Comparison of ENCODE assay signal across 23 mouse cellular contexts in the genomic region with DNA sequence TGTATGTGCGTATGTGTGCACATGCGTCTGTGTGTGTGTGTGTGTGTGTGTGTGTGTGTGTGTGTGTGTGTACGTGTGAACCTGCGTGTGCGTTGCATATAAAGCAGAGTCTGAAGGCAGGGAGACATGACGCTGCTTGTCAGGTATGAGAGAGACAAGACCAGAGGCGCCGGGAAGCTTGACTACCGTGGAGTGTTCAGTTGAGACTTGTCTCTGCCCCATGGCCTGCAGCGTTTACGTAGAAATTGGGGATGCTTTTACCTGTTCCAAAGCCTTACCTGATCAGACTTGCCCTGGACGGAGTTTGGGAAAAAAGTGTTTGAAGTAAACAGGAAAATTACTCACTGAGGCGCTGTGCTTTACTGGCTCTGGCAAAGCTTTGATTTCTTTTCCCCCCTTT.
DNase-seq lines count a peak whose midpoint lies in the region; ATAC-seq lines count a peak whose summit lies in the region.
"Had no signal": no experiment of that assay in that cellular context is flagged by ENCODE, and none has a peak within 500 bp of the region (broad histone marks: within the 10 kb centered on the region; RNA-seq: fewer than 3 reads in every experiment).

No protein-coding gene starts in this region.

- H3K36me3 ChIP-seq in embryonic facial prominence, embryonic 10.5 days (replicated peaks), result no peaks in the 10 kb centered on the region
- H3K36me3 ChIP-seq in embryonic facial prominence, embryonic 11.5 days (replicated peaks; ENCODE audit: control insufficient read depth, insufficient read depth, low read depth, low read length), result no peaks in the 10 kb centered on the region
- no peaks in the 10 kb centered on the region for H3K36me3 ChIP-seq in limb, embryonic 15.5 days
- H3K36me3 ChIP-seq in hindbrain, embryonic 11.5 days (ENCODE audit: control insufficient read depth, insufficient read depth, low read length), result no peaks in the 10 kb centered on the region
- H3K36me3 ChIP-seq: midbrain, embryonic 10.5 days; neural tube, embryonic 15.5 days had no signal

- 80% methylated on average over 13 of the region's 13 CpGs for WGBS in embryonic facial prominence, embryonic 10.5 days
- 90% methylated on average over 13 of the region's 13 CpGs for WGBS in embryonic facial prominence, embryonic 11.5 days
- WGBS in limb, embryonic 15.5 days, result 77% methylated on average over 13 of the region's 13 CpGs
- WGBS in hindbrain, embryonic 11.5 days, result 93% methylated on average over 13 of the region's 13 CpGs

- no peak for ATAC-seq in embryonic facial prominence, embryonic 11.5 days (replicated peaks; ENCODE audit: insufficient number of reproducible peaks, low FRiP score, low TSS enrichment, low read depth)
- no peak for ATAC-seq in limb, embryonic 15.5 days (ENCODE audit: insufficient number of reproducible peaks, low FRiP score, low TSS enrichment, low read depth)
- no peak for ATAC-seq in hindbrain, embryonic 11.5 days (ENCODE audit: low FRiP score)
- ATAC-seq: forebrain, embryonic 13.5 days; hindbrain, postnatal 0 days; intestine, embryonic 16.5 days; lung, postnatal 0 days had no signal

- H3K27ac ChIP-seq in embryonic facial prominence, embryonic 10.5 days (replicated peaks), result 0 out of 2 replicates have a peak overlapping the region, but pooled peaks have one; percentile 19
- H3K27ac ChIP-seq in embryonic facial prominence, embryonic 11.5 days (replicated peaks; ENCODE audit: low read depth, low read length), result no peak overlapping the region
- H3K27ac ChIP-seq in limb, embryonic 15.5 days, result peak overlapping the region; percentile 30
- H3K27ac ChIP-seq in hindbrain, embryonic 11.5 days (ENCODE audit: low read depth, low read length), result no peak overlapping the region
- H3K27ac ChIP-seq: forebrain, embryonic 13.5 days; gastrocnemius, adult 2 months; hindbrain, postnatal 0 days; macrophage; midbrain, embryonic 10.5 days; neural tube, embryonic 15.5 days had no signal

- peaks cover 5% of the 10 kb centered on the region for H3K4me1 ChIP-seq in embryonic facial prominence, embryonic 10.5 days
- no peaks in the 10 kb centered on the region for H3K4me1 ChIP-seq in embryonic facial prominence, embryonic 11.5 days (ENCODE audit: control insufficient read depth, insufficient read depth, low read length)
- no peaks in the 10 kb centered on the region for H3K4me1 ChIP-seq in limb, embryonic 15.5 days
- no peaks in the 10 kb centered on the region for H3K4me1 ChIP-seq in hindbrain, embryonic 11.5 days (replicated peaks; ENCODE audit: control insufficient read depth, insufficient read depth, low read length)
- H3K4me1 ChIP-seq: forebrain, embryonic 13.5 days; midbrain, embryonic 10.5 days; neural tube, embryonic 15.5 days had no signal

- no peak overlapping the region for H3K4me2 ChIP-seq in embryonic facial prominence, embryonic 11.5 days (ENCODE audit: low read depth, low read length)
- H3K4me2 ChIP-seq in limb, embryonic 15.5 days, result no peak overlapping the region
- no peak overlapping the region for H3K4me2 ChIP-seq in hindbrain, embryonic 11.5 days (replicated peaks; ENCODE audit: low read depth, low read length)
- H3K4me2 ChIP-seq: forebrain, embryonic 13.5 days; heart, embryonic 11.5 days; neural tube, embryonic 15.5 days had no signal

- no peak overlapping the region for H3K9ac ChIP-seq in embryonic facial prominence, embryonic 11.5 days (replicated peaks; ENCODE audit: low read length)
- H3K9ac ChIP-seq in limb, embryonic 15.5 days, result no peak overlapping the region
- H3K9ac ChIP-seq in hindbrain, embryonic 11.5 days (ENCODE audit: low read depth, low read length), result no peak overlapping the region
- H3K9ac ChIP-seq: forebrain, embryonic 13.5 days; neural tube, embryonic 15.5 days had no signal

- DNase-seq in embryonic facial prominence, embryonic 10.5 days (ENCODE audit: low spot score), result peak; percentile 49
- DNase-seq in embryonic facial prominence, embryonic 11.5 days (ENCODE audit: low spot score), result peak; percentile 45
- DNase-seq in urinary bladder, postnatal 14 days (ENCODE audit: low spot score), result peak; percentile 84
- no peak for DNase-seq in left cerebral cortex, adult 18-20 months (ENCODE audit: low spot score in 2 of 2)
- no peak for DNase-seq in hindbrain, embryonic 11.5 days (ENCODE audit: low spot score)
- no peak for DNase-seq in left cerebral cortex, postnatal 4 days
- DNase-seq: adrenal gland, adult 2 months; cerebellum, adult 11 months; cerebellum, adult 9-11 months; gastrocnemius, adult 2 months; kidney, adult 9 months; kidney, postnatal 14 days; right cerebral cortex, adult 18-20 months; thymus, postnatal 25 days had no signal

- H3K4me3 ChIP-seq in embryonic facial prominence, embryonic 10.5 days, result no peak overlapping the region
- H3K4me3 ChIP-seq in embryonic facial prominence, embryonic 11.5 days (ENCODE audit: low read depth, low read length), result no peak overlapping the region
- no peak overlapping the region for H3K4me3 ChIP-seq in limb, embryonic 15.5 days
- no peak overlapping the region for H3K4me3 ChIP-seq in hindbrain, embryonic 11.5 days (ENCODE audit: low read depth, low read length)
- H3K4me3 ChIP-seq: forebrain, embryonic 13.5 days; gastrocnemius, adult 2 months; midbrain, embryonic 10.5 days; neural tube, embryonic 15.5 days had no signal

- H3K27me3 ChIP-seq in embryonic facial prominence, embryonic 10.5 days (replicated peaks; ENCODE audit: low read depth, poor library complexity, severe bottlenecking), result no peaks in the 10 kb centered on the region
- H3K27me3 ChIP-seq in embryonic facial prominence, embryonic 11.5 days (ENCODE audit: control insufficient read depth, insufficient read depth, low read length), result no peaks in the 10 kb centered on the region
- H3K27me3 ChIP-seq in limb, embryonic 15.5 days, result no peaks in the 10 kb centered on the region
- no peaks in the 10 kb centered on the region for H3K27me3 ChIP-seq in hindbrain, embryonic 11.5 days (ENCODE audit: control insufficient read depth, insufficient read depth, low read length)
- H3K27me3 ChIP-seq: forebrain, embryonic 13.5 days; neural tube, embryonic 15.5 days had no signal

- H3K9me3 ChIP-seq in embryonic facial prominence, embryonic 10.5 days, result no peaks in the 10 kb centered on the region
- H3K9me3 ChIP-seq in embryonic facial prominence, embryonic 11.5 days (replicated peaks; ENCODE audit: control insufficient read depth, low read length), result no peaks in the 10 kb centered on the region
- H3K9me3 ChIP-seq in limb, embryonic 15.5 days, result no peaks in the 10 kb centered on the region
- no peaks in the 10 kb centered on the region for H3K9me3 ChIP-seq in hindbrain, embryonic 11.5 days (ENCODE audit: control insufficient read depth, low read length)
- H3K9me3 ChIP-seq: forebrain, embryonic 13.5 days; midbrain, embryonic 10.5 days; neural tube, embryonic 15.5 days had no signal

- intact Hi-C loops in left cerebral cortex, postnatal 4 days (cut with DNase I), result no loop called here

Comparison
In these comparisons a context has a peak if more than half of its experiments do, and no peak if none do; other contexts are left out.
1. H3K27ac ChIP-seq: peak in embryonic facial prominence, embryonic 10.5 days (single experiment) and limb, embryonic 15.5 days (single experiment); none in embryonic facial prominence, embryonic 11.5 days (single experiment) and hindbrain, embryonic 11.5 days (single experiment).
2. DNase-seq: peak in embryonic facial prominence, embryonic 10.5 days (single experiment), embryonic facial prominence, embryonic 11.5 days (single experiment) and urinary bladder, postnatal 14 days (single experiment); none in left cerebral cortex, adult 18-20 months (0 of 2), hindbrain, embryonic 11.5 days (single experiment) and left cerebral cortex, postnatal 4 days (single experiment).